Mouse (Mus musculus): ENCODE results near the gene Grasp.

The Grasp gene

DNA sequence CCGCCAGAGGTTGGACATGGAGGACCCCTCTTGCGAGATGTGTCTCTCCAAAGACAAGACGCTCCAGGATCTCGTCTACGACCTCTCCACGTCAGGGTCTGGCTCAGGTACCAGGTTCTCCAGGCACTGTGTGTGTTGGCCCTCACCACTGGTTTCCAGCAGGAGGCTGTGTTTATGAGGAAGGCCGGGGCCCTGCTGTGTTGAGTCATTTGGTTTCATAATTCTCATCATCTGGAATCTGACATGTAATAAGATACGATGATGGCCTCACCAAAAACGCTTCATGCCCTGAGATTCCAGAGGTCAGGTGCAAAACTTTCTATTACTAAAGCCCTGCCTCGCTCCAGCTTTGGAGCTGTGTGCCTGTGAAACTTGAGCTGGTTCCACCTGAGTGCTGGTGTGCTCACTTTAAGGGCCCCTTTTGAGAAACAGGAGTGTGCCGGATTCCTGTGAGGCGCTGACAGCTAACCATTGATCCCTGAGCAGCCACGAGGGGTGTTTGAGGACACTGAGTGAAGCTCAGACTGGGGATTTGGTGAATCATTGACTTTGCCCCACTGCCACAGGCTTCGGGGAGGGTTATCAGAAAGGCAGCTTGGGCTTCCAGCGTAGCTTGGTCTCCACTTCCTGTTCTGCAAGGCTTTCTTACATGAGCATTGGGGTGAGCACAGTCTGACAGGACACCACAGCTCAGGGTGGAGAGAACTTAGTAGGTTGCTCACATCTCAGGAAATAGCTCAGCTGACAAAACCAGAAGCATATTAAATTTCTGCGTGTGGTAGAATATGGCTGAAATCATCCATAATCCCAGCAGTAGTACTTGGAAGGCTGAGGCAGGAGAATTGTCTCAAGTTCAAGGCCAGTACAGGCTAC is 28.8 kb upstream of the Grasp start:
- peak; percentile 72 for DNase-seq (ENCODE audit: low read depth)

DNA sequence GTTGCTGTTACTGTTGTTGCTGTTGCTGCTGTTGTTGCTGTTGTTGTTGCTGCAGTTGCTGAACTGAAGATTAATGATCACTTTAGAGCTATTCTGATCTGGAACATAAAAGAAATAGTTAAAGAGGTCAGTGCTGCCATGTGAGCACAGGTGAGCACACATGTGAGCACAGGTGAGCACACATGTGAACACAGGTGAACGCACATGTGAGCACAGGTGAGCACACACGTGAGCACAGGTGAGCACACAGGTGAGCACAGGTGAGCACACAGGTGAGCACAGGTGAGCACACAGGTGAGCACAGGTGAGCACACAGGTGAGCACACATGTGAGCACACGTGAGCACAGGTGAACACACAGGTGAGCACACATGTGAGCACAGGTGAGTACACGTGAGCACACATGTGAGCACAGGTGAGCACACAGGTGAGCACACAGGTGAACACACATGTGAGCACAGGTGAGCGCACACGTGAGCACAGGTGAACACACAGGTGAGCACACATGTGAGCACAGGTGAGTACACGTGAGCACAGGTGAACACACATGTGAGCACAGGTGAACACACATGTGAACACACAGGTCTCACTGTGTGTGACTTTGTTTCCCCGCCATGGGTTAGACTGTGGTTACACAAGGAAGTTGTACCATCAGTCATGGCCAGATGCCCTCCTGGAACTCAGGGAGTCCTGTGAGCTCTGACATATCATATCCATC is 27.8 kb upstream of the Grasp start:
- no peak for DNase-seq (ENCODE audit: low read depth)

- no peak for DNase-seq (ENCODE audit: low read depth)
Measured at GRCm38 (mm10) chr15:101196961-101197360, 27.0 kb upstream of the Grasp start.

DNA sequence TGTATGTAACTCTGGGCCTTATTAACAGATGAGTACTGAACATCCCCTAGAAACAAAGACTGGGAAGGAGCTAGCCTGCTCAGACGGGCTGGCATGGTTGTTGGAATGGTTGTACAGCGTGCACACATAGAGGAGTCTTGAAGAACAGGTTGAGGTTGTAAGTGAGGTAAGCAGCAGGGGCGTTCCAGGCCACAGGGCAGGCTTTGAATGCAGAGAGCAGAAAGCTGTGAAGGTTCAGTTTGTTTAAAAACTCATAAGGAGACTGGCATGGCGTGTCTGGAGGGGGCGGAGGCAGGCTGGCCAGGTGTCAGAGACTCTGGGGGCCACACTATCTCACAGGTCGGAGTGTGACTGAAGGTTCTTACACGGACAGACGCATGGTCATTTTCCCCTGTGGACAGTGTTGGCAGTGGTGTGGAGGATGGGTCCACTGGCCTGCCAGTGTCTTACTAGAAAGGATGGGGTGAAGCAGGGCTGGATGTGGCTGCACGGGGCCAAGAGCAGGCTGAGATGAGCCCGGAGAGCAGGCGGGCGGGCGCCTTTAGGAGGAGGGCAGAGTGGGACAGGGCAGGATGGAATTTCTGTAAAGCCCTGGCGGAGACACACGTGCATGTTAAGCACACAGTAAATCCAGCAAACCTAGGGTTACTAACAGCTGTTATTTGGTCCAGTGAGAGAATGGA is 26.4 kb upstream of the Grasp start:
- no peak for DNase-seq (ENCODE audit: low read depth)

DNA sequence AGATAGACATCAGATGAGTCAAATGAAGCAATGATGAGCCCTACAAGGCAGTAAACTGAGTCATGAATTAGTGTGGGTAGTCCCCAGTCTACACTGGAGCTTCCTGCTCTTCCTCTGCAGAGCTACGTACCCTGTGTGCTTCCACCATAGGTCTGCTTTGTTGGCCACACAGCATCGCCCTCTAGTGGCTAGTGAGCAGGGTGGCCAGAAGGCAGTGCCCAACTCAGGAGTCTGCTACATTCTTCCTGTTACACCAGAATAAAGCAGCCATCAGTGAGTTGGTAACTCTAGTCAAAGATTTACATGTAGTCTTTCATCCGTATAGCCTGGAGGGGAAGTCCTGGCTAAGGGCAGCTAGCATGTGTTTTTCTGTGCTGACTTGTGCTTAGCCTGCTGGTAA is 25.8 kb upstream of the Grasp start:
- DNase-seq (ENCODE audit: low read depth): peak; percentile 88

GRCm38 (mm10) chr15:101198850-101199249 is 25.1 kb upstream of the Grasp start:
- no peak for DNase-seq (ENCODE audit: low read depth)

GRCm38 (mm10) chr15:101200777-101201295 is 23.2 kb upstream of the Grasp start:
- no peak for DNase-seq (ENCODE audit: low read depth)

DNA sequence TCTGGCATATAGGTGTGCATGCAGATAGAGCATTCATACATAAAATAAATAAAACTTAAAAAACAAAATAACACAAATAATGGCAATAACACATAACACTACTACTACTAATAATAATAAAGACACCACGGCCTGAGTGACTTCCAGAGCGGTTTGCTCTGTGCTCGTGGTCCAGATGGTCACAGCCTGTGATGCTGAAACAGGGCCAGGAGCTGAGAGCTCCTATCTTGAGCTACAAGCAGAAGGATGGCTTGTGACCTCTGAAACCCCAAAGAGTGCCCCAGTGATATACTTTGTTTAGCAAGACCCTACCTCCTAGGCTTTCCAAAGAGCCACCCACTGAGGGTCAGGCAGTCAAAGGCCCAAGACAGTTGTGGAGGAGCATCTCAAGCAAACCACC is 22.6 kb upstream of the Grasp start:
- no peak for DNase-seq (ENCODE audit: low read depth)

GRCm38 (mm10) chr15:101203673-101204072 is 20.3 kb upstream of the Grasp start:
- no peak for DNase-seq (ENCODE audit: low read depth)

- DNase-seq (ENCODE audit: low read depth): no peak
Measured at GRCm38 (mm10) chr15:101204781-101205180, 19.2 kb upstream of the Grasp start.

DNA sequence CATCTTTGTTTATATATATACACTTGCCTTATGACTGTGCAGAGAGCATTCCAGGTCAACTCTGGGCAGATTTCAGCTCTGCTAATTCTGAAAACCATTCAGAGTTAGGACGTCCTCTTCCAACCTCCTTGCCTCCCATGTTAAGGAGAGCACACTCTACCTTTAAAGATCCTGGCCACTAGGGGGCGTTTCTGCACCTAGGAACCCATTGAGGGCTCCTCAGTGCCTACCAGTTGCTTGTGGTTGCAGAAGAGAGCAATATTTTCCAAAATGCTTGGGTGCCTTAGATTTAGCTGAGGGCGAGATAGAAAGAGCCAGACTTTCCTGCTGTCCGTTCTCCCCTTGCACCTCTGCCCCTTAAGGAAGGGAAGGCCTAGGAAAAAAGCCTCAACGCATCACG is 13.8 kb upstream of the Grasp start:
- DNase-seq (ENCODE audit: low read depth): peak; percentile 83

DNA sequence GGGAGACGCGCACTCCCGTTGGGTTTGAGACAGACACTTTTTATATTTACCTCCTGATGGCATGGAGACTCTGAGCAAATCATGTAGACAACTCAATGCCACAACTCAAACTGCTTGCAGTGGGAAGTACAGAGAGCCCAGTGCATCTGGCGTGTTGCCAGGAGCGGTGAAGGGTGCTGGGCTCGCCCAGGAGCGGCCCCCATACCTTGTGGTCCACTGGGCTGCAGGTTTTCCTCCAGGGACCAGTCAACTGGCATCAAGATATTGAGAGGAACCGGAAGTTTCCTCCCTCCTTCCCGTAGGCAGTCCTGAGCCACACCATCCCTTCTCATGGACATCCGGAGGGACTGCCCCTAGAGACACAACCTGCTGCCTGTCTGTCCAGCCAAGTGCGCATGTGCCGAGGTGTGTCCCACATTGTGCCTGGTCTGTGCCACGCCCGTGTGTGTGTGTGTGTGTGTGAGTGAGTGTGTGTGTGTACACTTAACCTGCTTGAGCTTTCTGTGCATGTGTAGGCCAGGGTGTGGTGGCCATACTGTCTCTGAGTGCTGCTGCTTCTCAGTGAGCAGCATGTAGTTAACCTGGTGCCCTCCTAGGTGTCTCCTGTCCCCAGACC is 12.9 kb upstream of the Grasp start:
- no peak for DNase-seq (ENCODE audit: low read depth)

DNA sequence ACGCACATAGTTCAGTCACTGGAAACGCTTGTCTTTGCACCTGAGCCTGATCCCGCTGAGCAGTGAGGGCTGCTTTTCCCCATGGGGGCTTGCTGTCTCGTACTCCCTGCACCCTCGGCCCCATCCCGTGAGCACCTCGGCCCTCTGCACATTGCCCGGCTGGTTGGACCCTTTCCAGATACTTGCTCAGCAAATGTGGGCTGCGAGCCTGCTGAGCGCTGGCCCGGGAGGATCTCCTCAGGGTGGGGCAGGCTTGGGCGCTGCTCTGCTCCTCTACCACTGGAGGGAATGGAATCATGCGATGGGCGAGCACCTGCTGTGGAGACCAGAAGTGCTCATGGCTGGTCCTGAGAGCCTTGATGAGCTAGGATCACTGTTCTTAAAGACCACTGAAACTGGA is 11.6 kb upstream of the Grasp start:
- no peak for DNase-seq (ENCODE audit: low read depth)

DNA sequence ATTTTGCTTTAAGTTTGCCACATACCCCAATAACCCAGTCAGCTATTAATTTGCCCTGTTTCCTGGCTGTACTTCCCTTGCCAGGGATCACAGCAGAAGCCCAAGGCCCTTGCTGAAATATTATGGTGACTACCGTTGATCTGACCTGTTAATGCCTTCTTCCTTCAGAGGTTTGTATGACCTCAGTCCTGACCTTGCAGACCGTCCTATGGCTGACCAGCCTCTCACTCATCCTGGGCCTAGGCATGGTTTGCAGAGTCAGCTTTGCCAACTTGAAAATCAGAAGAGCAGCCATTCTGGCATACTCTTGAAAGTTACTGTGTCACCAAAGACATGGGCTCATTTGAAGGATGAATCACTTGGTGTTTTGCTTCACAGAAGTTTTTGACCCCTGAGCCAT is 8.9 kb upstream of the Grasp start:
- DNase-seq (ENCODE audit: low read depth): no peak

- DNase-seq (ENCODE audit: low read depth): no peak
Measured at GRCm38 (mm10) chr15:101216036-101216435, 8.0 kb upstream of the Grasp start.

- no peak for DNase-seq (ENCODE audit: low read depth)
Measured at GRCm38 (mm10) chr15:101220905-101221297, 3.1 kb upstream of the Grasp start.

GRCm38 (mm10) chr15:101221298-101222104 is 2.5 kb upstream of the Grasp start:
- DNase-seq (ENCODE audit: low read depth): peak; percentile 65

DNA sequence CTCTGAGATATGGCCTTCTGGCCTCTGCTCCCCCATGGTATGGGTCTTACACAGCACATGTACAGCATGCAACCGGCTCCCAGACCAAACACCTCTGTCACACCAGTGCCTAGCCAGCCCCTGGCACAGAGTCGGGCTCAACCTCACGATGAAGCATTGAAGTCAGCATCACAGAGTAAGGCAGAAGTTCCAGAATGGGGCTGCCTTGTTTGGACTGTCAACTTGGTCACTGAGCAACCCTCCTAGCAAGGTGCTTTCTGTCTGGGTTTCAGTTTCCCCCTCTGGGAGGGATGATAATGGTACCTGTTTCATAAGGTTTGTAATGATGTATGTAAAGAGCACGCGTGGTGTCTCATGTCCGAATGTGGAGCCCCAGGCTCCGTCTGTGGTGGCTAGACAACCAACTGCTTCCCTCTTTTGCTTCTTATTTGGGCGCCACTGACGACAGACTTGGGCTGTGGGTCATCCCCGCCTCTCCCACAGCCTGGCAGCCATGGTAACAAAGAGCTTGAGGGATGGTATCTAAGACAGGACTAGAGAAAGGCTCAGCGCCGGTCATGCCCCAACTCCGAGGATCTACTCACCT is 998 bp upstream of the Grasp start:
- no peak for DNase-seq (ENCODE audit: low read depth)

GRCm38 (mm10) chr15:101223596-101223995 is 392 bp upstream of the Grasp start:
- DNase-seq (ENCODE audit: low read depth): no peak

DNA sequence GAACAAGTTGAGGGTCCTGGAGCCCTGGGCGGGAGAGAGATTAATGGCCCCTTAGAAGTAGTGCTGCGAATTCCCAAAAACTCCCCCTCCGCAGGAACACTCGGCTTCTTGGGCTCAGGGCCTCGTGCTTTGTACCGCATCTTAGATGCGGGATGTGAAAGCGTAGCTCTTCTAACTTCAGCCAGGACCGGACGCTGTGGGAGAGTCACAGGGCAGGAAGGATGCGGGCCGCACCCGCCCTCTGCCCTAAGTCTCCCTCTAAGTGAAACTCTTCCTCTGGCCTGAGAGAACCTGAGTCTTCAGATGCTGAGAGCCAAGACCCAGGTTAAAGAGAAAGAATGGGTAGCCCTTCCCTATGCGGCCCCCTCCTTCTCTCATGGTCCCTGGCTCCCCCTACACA is 989 bp downstream of the Grasp start:
- peak; percentile 58 for DNase-seq (ENCODE audit: low read depth)

GRCm38 (mm10) chr15:101227971-101228370 is 4.0 kb downstream of the Grasp start:
- DNase-seq (ENCODE audit: low read depth): no peak
